Mouse (Mus musculus) hindbrain, embryonic 16.5 days (tissue): ENCODE data around the gene Nmur2. TPM values are rescaled to one million over a fixed set of nuclear protein-coding genes. Genes with fewer than 3 reads are reported as not detected.

Experiments used
- ATAC-seq: fragments of 200-750 bp; cut with Nextera tagmentation; 2 replicates; pipeline ENCODE4 v1.8.0; 2017; ENCODE audit warnings: moderate TSS enrichment, moderate library complexity
- H3K27ac ChIP-seq: fragments of 300-500 bp; sonication (generic); 2 replicates; pipeline ENCODE4 v1.5.1; 2014; ENCODE audit warnings: low read depth, mild to moderate bottlenecking, control low read depth, low read length, moderate library complexity
- H3K27me3 ChIP-seq: fragments of 300-500 bp; sonication (generic); replicated peaks from 2 replicates; pipeline ENCODE4 v1.6.1; 2014; ENCODE audit warnings: low read length; ENCODE audit not compliant: control insufficient read depth, insufficient read depth
- H3K36me3 ChIP-seq: fragments of 300-500 bp; sonication (generic); 2 replicates; pipeline ENCODE4 v1.6.1; 2014; ENCODE audit warnings: mild to moderate bottlenecking, low read length, moderate library complexity, mixed read lengths; ENCODE audit not compliant: control insufficient read depth, insufficient read depth
- H3K4me1 ChIP-seq: fragments of 300-500 bp; sonication (generic); 2 replicates; pipeline ENCODE4 v1.6.1; 2014; ENCODE audit warnings: low read depth, low read length; ENCODE audit not compliant: control insufficient read depth, insufficient read depth
- H3K4me2 ChIP-seq: fragments of 300-500 bp; sonication (generic); 2 replicates; pipeline ENCODE4 v1.6.1; 2014; ENCODE audit warnings: mild to moderate bottlenecking, low read length, control low read depth, moderate library complexity
- H3K4me3 ChIP-seq: fragments of 300-500 bp; sonication (generic); 2 replicates; pipeline ENCODE4 v1.5.1; 2014; ENCODE audit warnings: mild to moderate bottlenecking, low read length, control low read depth, moderate library complexity
- H3K9ac ChIP-seq: fragments of 300-500 bp; sonication (generic); 2 replicates; pipeline ENCODE4 v1.6.1; 2014; ENCODE audit warnings: low read depth, mild to moderate bottlenecking, control low read depth, low read length, moderate library complexity
- H3K9me3 ChIP-seq: fragments of 300-500 bp; sonication (generic); 2 replicates; pipeline ENCODE4 v1.6.1; 2014; ENCODE audit warnings: mild to moderate bottlenecking, low read length, moderate library complexity; ENCODE audit not compliant: control insufficient read depth
- WGBS: fragments of 180-500 bp; shearing (Covaris S2); extraction: QIAGEN DNeasy Blood & Tissue Kit; methylation state at CpG from one replicate; pipeline ENCODE4 v1.1.7; 2014; 5-methylcytosine and 5-hydroxymethylcytosine counted together
- polyA plus RNA-seq: library from polyadenylated mRNA; unstranded; fragments of >200 nt; fragmentation: Nextera tagmentation; extraction: Ambion mirVana; gene quantifications from 2 replicates; pipeline ENCODE4 v1.2.1, GENCODE M21; 2015

Nmur2 gene
- polyA plus RNA-seq, 1 experiment from 2014 or later, result 0.63 TPM

- H3K4me3 ChIP-seq, result no peak overlapping the region
- no peak overlapping the region for H3K9ac ChIP-seq
- no peak overlapping the region for H3K27ac ChIP-seq
- no peaks in the 10 kb centered on the region for H3K36me3 ChIP-seq
- H3K27me3 ChIP-seq, result no peaks in the 10 kb centered on the region
- H3K9me3 ChIP-seq, result no peaks in the 10 kb centered on the region
- no peak for ATAC-seq
- H3K4me1 ChIP-seq, result peaks cover 6% of the 10 kb centered on the region
- H3K4me2 ChIP-seq, result no peak overlapping the region
- WGBS, result 33% methylated on average over 6 of the region's 6 CpGs
These were observed 62.7 kb downstream of the Nmur2 start for GRCm38 (mm10) chr11:55978146-55978545.
